Mouse (Mus musculus): ENCODE results near the gene 2310007B03Rik. TPM values are rescaled to one million over a fixed set of nuclear protein-coding genes. Genes with fewer than 3 reads are reported as not detected.

Gene 2310007B03Rik
- polyA plus RNA-seq, 1 experiment from 2014 or later: 0.75 TPM

- ATAC-seq (replicated peaks; ENCODE audit: extremely low read depth, insufficient read depth, low FRiP score): no peak
These were observed 4.7 kb upstream of the 2310007B03Rik start for GRCm38 (mm10) chr1:93165447-93165846.

DNA sequence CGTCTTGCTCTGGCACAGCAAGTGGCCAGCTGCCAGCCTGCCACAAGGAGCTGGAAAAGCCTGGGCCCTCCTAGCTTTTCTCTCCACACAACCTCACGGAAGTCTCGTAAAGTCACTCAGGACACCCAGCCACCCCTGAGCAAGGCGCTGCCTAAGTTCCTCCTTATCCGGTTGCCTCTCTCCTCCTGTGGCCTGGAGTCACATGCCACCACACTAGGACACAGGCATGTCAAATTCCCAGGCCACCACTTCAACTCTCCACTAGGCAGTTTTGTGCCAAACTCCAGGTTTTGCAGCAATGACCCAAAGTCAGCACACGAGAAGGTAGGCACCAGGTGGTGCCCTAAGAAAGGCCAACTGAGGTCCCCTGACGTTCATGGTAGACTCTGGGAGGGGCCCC, 1.8 kb upstream of the 2310007B03Rik start:
- no peaks in the 10 kb centered on the region for H3K9me3 ChIP-seq (replicated peaks; ENCODE audit: control insufficient read depth, low read length)
- WGBS: 76% methylated on average over 7 of the region's 7 CpGs
- H3K9ac ChIP-seq (ENCODE audit: low read length): no peak overlapping the region
- no peaks in the 10 kb centered on the region for H3K4me1 ChIP-seq (ENCODE audit: control insufficient read depth, insufficient read depth, low read length)
- H3K27ac ChIP-seq (ENCODE audit: low read length): no peak overlapping the region
- no peak overlapping the region for H3K4me3 ChIP-seq (ENCODE audit: low read length)
- H3K27me3 ChIP-seq (ENCODE audit: control insufficient read depth, insufficient read depth, low read length): peaks cover 14% of the 10 kb centered on the region; the same call in 1 of the 2 replicates
- ATAC-seq (replicated peaks; ENCODE audit: extremely low read depth, insufficient read depth, low FRiP score): no peak
- H3K36me3 ChIP-seq (ENCODE audit: control insufficient read depth, insufficient read depth): no peaks in the 10 kb centered on the region
- no peak overlapping the region for H3K4me2 ChIP-seq (ENCODE audit: low read depth, low read length)

More at GRCm38 (mm10) chr1:93165447-93165846, 4.7 kb upstream of the 2310007B03Rik start:
- H3K4me1 ChIP-seq (ENCODE audit: control insufficient read depth, insufficient read depth, low read length): no peaks in the 10 kb centered on the region
- H3K9ac ChIP-seq (ENCODE audit: low read length): no peak overlapping the region
- no peaks in the 10 kb centered on the region for H3K9me3 ChIP-seq (replicated peaks; ENCODE audit: control insufficient read depth, low read length)
- H3K4me2 ChIP-seq (ENCODE audit: low read depth, low read length): no peak overlapping the region
- WGBS: 52% methylated on average over 9 of the region's 9 CpGs
- no peak overlapping the region for H3K4me3 ChIP-seq (ENCODE audit: low read length)
- no peak overlapping the region for H3K27ac ChIP-seq (ENCODE audit: low read length)
- H3K27me3 ChIP-seq (ENCODE audit: control insufficient read depth, insufficient read depth, low read length): peaks cover 22% of the 10 kb centered on the region
- no peaks in the 10 kb centered on the region for H3K36me3 ChIP-seq (ENCODE audit: control insufficient read depth, insufficient read depth)

DNA sequence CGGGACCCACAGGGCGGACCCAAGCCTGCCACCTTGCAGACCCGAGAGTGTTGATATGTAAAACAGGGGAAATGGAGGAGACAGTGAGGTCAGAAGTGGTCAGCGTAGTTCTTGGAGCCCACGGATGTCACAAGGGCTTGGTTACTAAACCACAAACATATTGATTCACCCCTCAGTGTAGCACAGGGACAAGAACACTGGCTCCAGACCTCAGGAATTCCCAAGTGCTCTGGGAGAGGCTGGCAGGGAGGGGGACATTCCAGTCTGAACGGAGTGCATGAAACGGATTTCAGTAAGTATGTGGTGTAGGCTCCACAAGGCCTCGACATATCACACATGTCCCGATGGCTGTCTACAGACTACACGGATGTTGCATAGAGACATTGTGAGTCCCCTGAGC, 1.2 kb upstream of the 2310007B03Rik start:
- Histone ChIP-seq H3K36me3 (ENCODE audit: control insufficient read depth, insufficient read depth) (no peaks in the 10 kb centered on the region), H3K4me1 (ENCODE audit: control insufficient read depth, insufficient read depth, low read length) (no peaks in the 10 kb centered on the region), H3K27me3 (ENCODE audit: control insufficient read depth, insufficient read depth, low read length) (peaks cover 14% of the 10 kb centered on the region; the same call in 1 of the 2 replicates), H3K9ac (ENCODE audit: low read length) (no peak overlapping the region), H3K27ac (ENCODE audit: low read length) (no peak overlapping the region), H3K4me3 (ENCODE audit: low read length) (no peak overlapping the region), H3K4me2 (ENCODE audit: low read depth, low read length) (no peak overlapping the region), H3K9me3 (replicated peaks; ENCODE audit: control insufficient read depth, low read length) (no peaks in the 10 kb centered on the region)
- WGBS: 57% methylated on average over 10 of the region's 10 CpGs
- no peak for ATAC-seq (replicated peaks; ENCODE audit: extremely low read depth, insufficient read depth, low FRiP score)

GRCm38 (mm10) chr1:93161350-93161749, 602 bp upstream of the 2310007B03Rik start:
- H3K9me3 ChIP-seq (replicated peaks; ENCODE audit: control insufficient read depth, low read length): no peaks in the 10 kb centered on the region
- WGBS: 66% methylated on average over 8 of the region's 8 CpGs
- H3K27me3 ChIP-seq (ENCODE audit: control insufficient read depth, insufficient read depth, low read length): peaks cover 16% of the 10 kb centered on the region; the same call in 1 of the 2 replicates
- H3K9ac ChIP-seq (ENCODE audit: low read length): no peak overlapping the region
- H3K36me3 ChIP-seq (ENCODE audit: control insufficient read depth, insufficient read depth): no peaks in the 10 kb centered on the region
- no peak for ATAC-seq (replicated peaks; ENCODE audit: extremely low read depth, insufficient read depth, low FRiP score)
- H3K4me1 ChIP-seq (ENCODE audit: control insufficient read depth, insufficient read depth, low read length): no peaks in the 10 kb centered on the region
- no peak overlapping the region for H3K4me2 ChIP-seq (ENCODE audit: low read depth, low read length)
- H3K4me3 ChIP-seq (ENCODE audit: low read length): no peak overlapping the region
- no peak overlapping the region for H3K27ac ChIP-seq (ENCODE audit: low read length)

GRCm38 (mm10) chr1:93159566-93160500, 915 bp downstream of the 2310007B03Rik start:
- Histone ChIP-seq H3K4me2 (ENCODE audit: low read depth, low read length) (no peak overlapping the region), H3K9me3 (replicated peaks; ENCODE audit: control insufficient read depth, low read length) (no peaks in the 10 kb centered on the region), H3K27ac (ENCODE audit: low read length) (no peak overlapping the region), H3K36me3 (ENCODE audit: control insufficient read depth, insufficient read depth) (no peaks in the 10 kb centered on the region), H3K4me1 (ENCODE audit: control insufficient read depth, insufficient read depth, low read length) (no peaks in the 10 kb centered on the region), H3K9ac (ENCODE audit: low read length) (no peak overlapping the region), H3K27me3 (ENCODE audit: control insufficient read depth, insufficient read depth, low read length) (peaks cover 14% of the 10 kb centered on the region; the same call in 1 of the 2 replicates), H3K4me3 (ENCODE audit: low read length) (no peak overlapping the region)
- WGBS: 68% methylated on average over 21 of the region's 21 CpGs
- ATAC-seq (replicated peaks; ENCODE audit: extremely low read depth, insufficient read depth, low FRiP score): no peak

DNA sequence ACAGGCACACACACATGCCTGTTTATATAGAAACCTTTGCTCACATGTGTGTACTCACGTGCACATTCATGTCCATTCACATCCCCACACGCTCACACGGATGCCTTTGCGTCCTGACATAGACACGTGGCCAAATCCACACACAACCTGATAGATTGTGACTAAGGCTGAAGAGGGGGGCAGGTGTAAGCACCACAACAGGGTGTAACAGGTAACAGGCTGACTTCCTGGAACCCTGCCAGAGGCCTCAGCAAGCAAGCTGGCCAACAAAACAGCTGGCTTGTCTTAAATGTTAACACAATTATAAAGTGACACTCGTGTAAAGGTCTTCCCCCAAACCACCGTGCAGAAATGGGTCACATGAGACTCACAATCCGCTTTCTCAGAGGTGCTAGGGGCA, 1.8 kb downstream of the 2310007B03Rik start:
- Histone ChIP-seq H3K27me3 (ENCODE audit: control insufficient read depth, insufficient read depth, low read length) (peaks cover 14% of the 10 kb centered on the region; the same call in 1 of the 2 replicates), H3K4me3 (ENCODE audit: low read length) (no peak overlapping the region), H3K27ac (ENCODE audit: low read length) (no peak overlapping the region), H3K4me1 (ENCODE audit: control insufficient read depth, insufficient read depth, low read length) (no peaks in the 10 kb centered on the region), H3K4me2 (ENCODE audit: low read depth, low read length) (no peak overlapping the region), H3K9ac (ENCODE audit: low read length) (no peak overlapping the region), H3K9me3 (replicated peaks; ENCODE audit: control insufficient read depth, low read length) (no peaks in the 10 kb centered on the region), H3K36me3 (ENCODE audit: control insufficient read depth, insufficient read depth) (no peaks in the 10 kb centered on the region)
- 79% methylated on average over 8 of the region's 8 CpGs for WGBS
- no peak for ATAC-seq (replicated peaks; ENCODE audit: extremely low read depth, insufficient read depth, low FRiP score)

DNA sequence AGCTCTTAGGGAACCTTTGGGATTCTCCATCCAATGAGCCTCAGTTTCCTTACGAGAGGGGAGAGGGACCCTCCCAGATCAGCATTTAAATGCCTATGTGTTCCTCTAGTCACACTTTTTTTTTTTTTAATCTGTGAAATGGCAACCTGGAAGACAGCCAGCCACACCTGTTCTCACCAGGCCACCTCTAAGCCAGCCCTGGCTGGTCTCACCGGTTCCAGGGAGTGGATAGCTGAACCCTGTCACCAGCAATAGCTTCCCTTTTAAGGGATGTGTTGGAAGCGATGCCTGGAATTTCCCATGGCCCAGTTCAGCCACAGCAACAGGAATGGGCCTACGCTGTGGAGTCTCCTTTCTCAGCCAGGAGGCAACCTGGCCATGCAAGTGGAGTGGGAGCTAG, 3.2 kb downstream of the 2310007B03Rik start:
- Histone ChIP-seq H3K9me3 (replicated peaks; ENCODE audit: control insufficient read depth, low read length) (no peaks in the 10 kb centered on the region), H3K9ac (ENCODE audit: low read length) (no peak overlapping the region), H3K4me1 (ENCODE audit: control insufficient read depth, insufficient read depth, low read length) (no peaks in the 10 kb centered on the region), H3K4me3 (ENCODE audit: low read length) (no peak overlapping the region), H3K27me3 (ENCODE audit: control insufficient read depth, insufficient read depth, low read length) (peaks cover 16% of the 10 kb centered on the region; the same call in 1 of the 2 replicates), H3K27ac (ENCODE audit: low read length) (no peak overlapping the region), H3K4me2 (ENCODE audit: low read depth, low read length) (no peak overlapping the region), H3K36me3 (ENCODE audit: control insufficient read depth, insufficient read depth) (no peaks in the 10 kb centered on the region)
- WGBS: 52% methylated on average over 4 of the region's 4 CpGs
- ATAC-seq (replicated peaks; ENCODE audit: extremely low read depth, insufficient read depth, low FRiP score): no peak

- no peak overlapping the region for H3K27ac ChIP-seq (ENCODE audit: low read length)
- peaks cover 19% of the 10 kb centered on the region for H3K27me3 ChIP-seq (ENCODE audit: control insufficient read depth, insufficient read depth, low read length)
- H3K4me1 ChIP-seq (ENCODE audit: control insufficient read depth, insufficient read depth, low read length): no peaks in the 10 kb centered on the region; the same call in 1 of the 2 replicates
- H3K9me3 ChIP-seq (replicated peaks; ENCODE audit: control insufficient read depth, low read length): no peaks in the 10 kb centered on the region
- H3K36me3 ChIP-seq (ENCODE audit: control insufficient read depth, insufficient read depth): no peaks in the 10 kb centered on the region
- H3K4me3 ChIP-seq (ENCODE audit: low read length): no peak overlapping the region
- WGBS: 43% methylated on average over 2 of the region's 2 CpGs
- H3K4me2 ChIP-seq (ENCODE audit: low read depth, low read length): no peak overlapping the region
- H3K9ac ChIP-seq (ENCODE audit: low read length): no peak overlapping the region
- ATAC-seq (replicated peaks; ENCODE audit: extremely low read depth, insufficient read depth, low FRiP score): peak; percentile 76
These were observed 9.7 kb downstream of the 2310007B03Rik start for GRCm38 (mm10) chr1:93150907-93151661.

- no peak overlapping the region for H3K4me3 ChIP-seq (ENCODE audit: low read length)
- peaks cover 10% of the 10 kb centered on the region for H3K4me1 ChIP-seq (ENCODE audit: control insufficient read depth, insufficient read depth, low read length)
- peaks cover 22% of the 10 kb centered on the region for H3K27me3 ChIP-seq (ENCODE audit: control insufficient read depth, insufficient read depth, low read length)
- peak; percentile 66; the same call in 1 of the 2 replicates for ATAC-seq (replicated peaks; ENCODE audit: extremely low read depth, insufficient read depth, low FRiP score)
- H3K27ac ChIP-seq (ENCODE audit: low read length): no peak overlapping the region
- no peaks in the 10 kb centered on the region for H3K9me3 ChIP-seq (replicated peaks; ENCODE audit: control insufficient read depth, low read length)
- H3K36me3 ChIP-seq (ENCODE audit: control insufficient read depth, insufficient read depth): no peaks in the 10 kb centered on the region
- WGBS: 53% methylated on average over 9 of the region's 9 CpGs
- no peak overlapping the region for H3K4me2 ChIP-seq (ENCODE audit: low read depth, low read length)
- H3K9ac ChIP-seq (ENCODE audit: low read length): no peak overlapping the region
These were observed 16.6 kb downstream of the 2310007B03Rik start for GRCm38 (mm10) chr1:93144176-93144575.

All from heart, embryonic 16.5 days (tissue).